Mouse (Mus musculus): ENCODE results near the gene Zswim1.
A peak's percentile ranks its signal among the peaks of the same experiment; 100 is the strongest.

Gene Zswim1

DNA sequence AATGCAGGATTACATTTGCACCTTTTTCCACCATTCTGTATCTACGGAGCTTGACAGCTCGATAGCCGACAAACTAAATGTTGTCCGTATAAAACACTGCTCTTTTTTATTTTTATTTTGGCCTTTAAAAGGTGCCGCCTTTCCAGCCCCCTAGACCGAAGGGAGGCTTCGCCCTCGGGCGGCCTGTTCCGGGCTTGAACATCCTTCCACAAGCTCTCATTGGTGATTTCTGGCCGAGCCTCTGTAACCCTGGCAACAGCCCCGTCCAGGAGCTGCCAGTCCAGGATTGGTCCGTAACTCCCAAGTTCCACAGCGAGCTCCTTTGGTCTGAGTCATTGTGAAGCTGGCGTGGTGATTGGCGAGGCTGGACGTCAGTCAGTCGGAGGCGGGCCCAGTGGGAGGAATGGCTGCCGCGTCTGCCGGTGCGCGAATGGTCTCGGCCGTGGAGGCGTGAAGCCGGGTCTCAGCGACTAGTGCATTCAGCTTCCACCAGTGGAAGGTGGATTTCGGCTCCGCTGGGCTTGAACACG, at the start of gene Zswim1:
Gene Zswim1, plus strand, starts transcription at position 51 of the 530 bp plus-strand sequence.
- DNase-seq (ENCODE audit: low read depth in 2 of 2, low spot score in 2 of 2), result peak; percentile 99 to 100

DNA sequence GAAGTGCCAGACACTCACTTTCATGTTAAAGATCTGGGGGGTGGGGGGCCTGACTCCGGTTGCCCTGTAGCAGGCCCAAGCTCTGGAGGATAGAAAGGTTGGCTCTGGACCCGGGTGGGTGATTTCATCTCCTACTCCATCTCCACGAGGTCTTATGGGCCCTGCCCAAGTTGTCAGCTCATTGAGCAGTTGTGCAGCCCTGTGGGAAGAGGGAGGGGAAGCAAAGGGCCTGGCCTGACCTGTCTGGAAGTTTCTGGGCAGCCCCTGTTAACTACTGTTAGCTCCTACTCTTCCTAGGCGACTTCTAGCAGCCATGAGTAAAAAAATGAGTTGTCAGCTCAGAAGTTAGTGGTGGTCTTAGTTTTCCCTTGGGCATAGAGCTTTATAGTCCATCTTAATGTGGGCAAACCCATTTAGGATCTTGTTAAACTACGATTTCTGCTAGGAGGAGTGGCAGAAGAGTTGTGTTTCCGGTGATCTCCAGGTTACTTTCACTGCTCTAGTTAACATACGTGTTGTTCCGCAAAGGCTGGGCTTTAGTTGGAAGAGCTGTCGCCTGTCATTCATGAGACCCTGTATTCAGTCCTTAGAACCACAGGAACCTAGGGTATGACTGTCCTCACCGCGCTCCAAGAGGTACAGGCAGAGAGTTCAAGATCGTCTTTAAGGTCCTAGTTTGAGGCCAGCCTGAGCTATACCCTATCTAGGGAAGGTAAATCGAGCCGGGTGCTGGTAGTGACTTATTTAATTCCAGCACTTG, 49.1 kb upstream of the Zswim1 start:
- DNase-seq (ENCODE audit: low read depth in 2 of 2, low spot score in 2 of 2), result no peak

DNA sequence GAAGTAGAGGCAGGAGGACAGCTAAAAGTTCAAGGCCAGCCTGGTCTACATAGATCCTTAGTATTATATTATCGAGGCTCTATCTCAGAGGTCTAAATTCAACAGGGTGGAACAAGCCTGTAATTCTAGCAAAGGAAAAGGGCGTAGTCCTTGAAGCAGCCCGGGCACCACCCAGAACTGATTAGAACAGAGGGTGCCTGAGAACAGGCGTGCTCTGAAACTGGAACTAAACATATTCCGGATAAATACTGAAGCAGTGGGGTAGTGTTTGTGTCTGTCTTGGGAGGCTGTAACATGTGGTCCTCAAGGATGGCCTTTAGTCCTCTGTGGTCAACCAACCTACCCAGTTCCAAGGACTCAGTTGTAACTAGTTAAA, 48.5 kb upstream of the Zswim1 start:
- no peak for DNase-seq (ENCODE audit: low read depth in 2 of 2, low spot score in 2 of 2)

DNA sequence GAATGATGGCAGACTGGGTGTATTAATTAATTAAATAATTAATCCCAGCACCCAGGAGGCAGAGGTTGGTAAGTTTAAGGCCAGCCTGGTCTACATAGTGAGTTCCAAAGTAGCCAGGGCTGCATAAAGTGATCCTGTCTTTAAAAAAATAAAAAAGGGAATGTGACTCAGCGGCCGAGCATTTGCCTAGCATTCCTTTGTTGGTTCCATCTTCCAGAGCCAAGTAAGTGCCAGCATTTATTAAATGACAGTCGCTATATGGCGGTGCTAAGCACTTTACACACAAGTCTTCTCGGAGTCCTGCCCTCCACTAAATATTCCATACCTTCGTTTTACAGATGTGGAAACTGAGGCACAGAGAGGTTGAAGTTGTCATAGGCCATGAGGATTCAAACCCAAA, 46.4 kb upstream of the Zswim1 start:
- DNase-seq (ENCODE audit: low read depth in 2 of 2, low spot score in 2 of 2), result no peak

DNA sequence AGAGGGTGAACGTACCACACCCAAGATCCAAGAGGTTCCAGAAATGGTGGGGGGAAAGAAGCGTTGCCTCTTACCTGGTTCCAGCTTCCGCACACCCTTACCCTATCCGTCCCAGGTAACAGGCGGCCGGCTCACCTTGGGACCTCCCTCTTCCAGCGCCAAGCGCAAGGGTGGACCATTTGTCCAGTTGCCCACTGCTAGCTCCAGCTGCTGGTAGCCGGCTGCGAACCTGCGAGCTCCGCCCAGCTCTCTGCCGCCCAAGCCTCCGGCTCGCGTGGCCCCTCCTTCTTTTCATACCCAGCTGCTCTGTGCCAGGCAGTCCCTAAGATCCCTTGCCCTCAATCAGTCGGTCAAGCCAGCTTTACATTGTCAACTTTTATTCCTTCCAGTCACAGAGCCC, 45.7 kb upstream of the Zswim1 start:
- no peak for DNase-seq (ENCODE audit: low read depth in 2 of 2, low spot score in 2 of 2)

DNA sequence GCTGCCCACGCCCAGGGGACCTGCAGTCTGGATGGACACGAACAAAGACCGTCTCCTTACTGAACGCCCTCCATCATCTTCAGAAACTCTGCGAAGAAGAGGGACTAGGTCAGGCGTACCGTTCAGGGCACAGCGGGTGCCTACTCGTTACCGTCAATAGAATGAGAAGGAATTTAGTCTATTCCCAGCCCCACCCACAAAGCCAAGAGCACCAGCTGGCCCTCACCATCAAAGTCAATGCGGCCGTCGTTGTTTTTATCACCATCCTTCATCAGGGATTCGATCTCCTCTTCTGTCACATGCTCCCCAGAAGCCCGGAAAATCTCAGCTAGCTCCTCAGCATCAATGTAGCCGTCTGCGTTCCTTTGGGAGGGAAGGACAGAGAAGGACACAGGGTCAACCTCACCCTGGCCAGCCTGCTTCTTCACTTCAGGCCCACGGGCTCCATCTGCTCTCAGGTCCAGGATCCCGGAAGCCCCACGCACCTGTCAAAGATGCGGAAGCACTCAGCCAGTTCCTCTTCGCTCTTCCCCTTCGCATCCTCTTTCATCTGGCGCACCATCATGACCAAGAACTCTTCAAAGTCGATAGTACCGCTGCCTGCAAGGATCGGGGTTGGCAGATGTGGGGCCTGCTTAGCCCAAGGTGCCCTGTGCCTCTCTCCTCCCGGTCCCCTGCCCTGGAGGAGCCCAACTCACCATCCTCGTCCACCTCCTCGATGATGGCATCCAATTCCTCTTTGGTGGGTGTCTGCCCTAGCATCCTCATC, 45.1 kb upstream of the Zswim1 start:
- DNase-seq (ENCODE audit: low read depth in 2 of 2, low spot score in 2 of 2), result no peak

DNA sequence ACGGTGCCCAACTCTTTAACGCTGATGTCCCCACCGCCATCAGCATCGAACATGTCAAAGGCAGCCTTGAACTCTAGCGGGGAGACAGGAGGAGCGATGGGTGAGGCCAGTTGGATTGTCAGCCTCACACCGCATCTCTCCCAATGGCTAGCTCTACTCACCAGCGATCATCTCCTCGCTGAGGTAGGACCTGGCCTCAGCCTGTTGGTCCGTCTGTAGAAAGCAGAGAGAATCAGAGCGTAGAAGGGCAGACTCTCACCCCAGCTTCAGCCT, 44.5 kb upstream of the Zswim1 start:
- no peak for DNase-seq (ENCODE audit: low read depth in 2 of 2, low spot score in 2 of 2)

DNA sequence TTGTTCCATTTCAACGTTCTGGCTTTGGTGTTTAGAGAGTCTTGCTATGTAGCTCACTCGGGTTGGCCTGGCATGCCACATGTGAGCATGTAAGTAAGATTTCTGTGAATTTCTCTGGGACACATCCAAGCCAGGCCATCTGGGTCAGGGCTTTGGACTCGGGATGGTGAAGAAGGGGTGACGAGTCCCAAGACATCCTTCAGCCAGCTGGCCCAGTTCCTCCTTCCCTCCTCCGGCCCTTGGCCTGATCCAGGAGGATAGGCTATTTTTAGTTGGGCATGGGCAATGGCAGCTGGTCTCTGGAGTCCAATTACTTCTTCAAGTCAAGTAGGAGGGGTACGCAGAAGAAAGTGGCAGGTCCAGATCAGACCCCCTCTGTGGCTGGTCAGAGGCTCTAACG, 43.7 kb upstream of the Zswim1 start:
- DNase-seq (ENCODE audit: low read depth in 2 of 2, low spot score in 2 of 2), result no peak

DNA sequence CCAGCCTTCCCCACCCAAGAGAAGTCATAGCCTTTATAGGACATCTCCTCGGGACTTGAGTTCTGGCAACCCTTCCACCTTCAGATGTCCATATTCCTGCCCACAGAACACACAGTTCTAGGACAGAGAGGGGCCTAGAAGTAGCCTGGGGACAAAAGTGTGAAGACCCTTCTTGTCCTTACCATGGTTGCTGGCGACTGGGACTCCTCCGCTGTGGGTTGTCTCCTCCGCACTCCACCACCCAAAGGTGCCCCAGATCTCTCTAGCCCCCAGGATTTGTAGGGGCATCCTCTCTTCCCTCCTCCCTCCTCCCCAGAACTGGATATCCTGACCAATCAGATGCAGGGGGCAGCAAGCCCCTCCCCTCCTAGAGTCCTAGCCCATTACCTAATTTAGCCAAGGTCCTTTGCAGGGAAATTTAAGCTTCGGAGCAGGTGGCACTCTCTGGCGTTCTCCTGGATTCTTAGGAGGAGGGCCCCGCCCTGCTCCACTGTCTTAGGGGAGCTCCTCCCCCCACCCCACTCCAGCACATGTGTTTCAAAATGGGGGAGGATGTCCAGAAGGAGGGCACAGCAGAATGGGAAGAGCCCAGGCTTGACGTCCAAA, 42.9 kb upstream of the Zswim1 start, which contains the start of gene Tnnc2:
Gene Tnnc2, minus strand, starts transcription at position 487 of the 606 bp plus-strand sequence.
- DNase-seq (ENCODE audit: low read depth in 2 of 2, low spot score in 2 of 2), result no peak

DNA sequence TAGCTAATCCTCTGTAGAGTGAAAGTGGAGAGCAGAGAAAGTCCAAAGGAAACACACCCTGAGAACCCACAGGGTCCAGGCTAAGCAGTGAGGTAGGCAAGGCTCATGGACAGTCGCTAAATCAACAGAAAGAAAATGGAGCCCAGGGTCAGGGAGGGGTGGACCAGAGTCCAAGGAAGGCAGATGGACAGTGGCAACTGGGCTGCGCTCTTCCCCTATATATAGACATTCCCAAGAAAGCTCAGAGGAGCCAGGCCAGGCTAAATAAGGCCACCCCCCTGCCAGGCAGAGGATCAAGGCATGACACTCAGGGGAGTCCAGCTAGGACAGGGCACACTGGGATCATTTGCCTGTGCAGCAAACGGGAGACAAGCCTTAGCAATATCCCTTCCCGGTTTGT, 40.6 kb upstream of the Zswim1 start:
- no peak for DNase-seq (ENCODE audit: low read depth in 2 of 2, low spot score in 2 of 2)

DNA sequence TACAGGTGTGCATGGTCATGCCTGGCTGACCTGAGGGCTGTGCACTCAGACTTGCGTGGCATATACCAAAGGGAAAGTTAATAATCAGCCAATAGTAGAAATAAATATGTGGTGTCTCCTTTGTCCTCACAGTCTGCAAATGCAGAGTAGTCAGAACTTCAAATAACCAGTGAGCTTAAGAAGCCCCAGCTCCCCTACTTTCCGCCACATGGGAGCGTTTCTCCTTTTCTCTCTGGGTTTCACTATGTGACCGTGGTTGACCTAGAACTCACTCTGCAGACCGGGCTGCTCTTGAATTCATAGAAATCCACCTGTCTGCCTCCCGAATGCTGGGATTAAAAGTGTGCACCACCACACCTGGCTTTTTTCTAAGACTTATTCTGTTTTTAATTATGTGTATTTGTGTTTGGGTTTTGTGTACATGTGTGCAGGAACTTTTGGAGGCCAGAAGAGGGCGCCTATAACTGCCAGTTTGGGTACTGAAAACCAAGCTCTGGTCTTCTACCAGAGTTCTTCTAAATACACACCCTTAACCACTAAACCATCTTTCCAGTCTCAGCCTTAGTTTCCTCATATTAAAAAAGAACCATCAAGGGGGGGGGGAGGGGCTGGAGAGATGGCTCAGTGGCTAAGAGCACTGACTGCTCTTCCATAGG, 38.4 kb upstream of the Zswim1 start:
- DNase-seq (ENCODE audit: low read depth in 2 of 2, low spot score in 2 of 2), result no peak

DNA sequence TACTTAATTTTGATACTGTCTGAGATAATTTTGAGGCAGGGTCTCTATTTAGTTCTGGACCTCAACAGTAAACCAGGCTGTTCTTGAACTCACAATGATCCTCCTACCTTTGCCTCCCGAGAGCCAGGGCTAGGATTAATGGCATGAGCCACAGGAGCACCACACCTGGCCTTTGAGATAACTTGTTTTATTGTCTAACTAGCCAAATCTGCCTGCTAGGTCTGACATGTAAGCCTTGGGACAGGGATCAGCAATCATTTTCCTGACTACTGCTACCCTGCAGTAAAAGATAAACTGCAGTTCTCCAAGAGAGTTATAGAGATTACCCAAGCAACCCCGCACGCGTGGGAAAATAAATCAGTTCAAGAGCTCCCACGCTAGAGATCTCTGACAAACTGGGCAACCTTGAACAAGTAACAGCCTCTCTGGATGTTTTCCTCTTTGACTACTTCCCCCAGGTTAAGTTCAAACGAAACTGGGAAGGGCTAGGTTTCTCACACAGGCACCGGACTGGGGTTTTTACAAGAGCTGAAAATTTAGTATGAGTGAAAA, 37.5 kb upstream of the Zswim1 start:
- no peak for DNase-seq (ENCODE audit: low read depth in 2 of 2, low spot score in 2 of 2)

DNA sequence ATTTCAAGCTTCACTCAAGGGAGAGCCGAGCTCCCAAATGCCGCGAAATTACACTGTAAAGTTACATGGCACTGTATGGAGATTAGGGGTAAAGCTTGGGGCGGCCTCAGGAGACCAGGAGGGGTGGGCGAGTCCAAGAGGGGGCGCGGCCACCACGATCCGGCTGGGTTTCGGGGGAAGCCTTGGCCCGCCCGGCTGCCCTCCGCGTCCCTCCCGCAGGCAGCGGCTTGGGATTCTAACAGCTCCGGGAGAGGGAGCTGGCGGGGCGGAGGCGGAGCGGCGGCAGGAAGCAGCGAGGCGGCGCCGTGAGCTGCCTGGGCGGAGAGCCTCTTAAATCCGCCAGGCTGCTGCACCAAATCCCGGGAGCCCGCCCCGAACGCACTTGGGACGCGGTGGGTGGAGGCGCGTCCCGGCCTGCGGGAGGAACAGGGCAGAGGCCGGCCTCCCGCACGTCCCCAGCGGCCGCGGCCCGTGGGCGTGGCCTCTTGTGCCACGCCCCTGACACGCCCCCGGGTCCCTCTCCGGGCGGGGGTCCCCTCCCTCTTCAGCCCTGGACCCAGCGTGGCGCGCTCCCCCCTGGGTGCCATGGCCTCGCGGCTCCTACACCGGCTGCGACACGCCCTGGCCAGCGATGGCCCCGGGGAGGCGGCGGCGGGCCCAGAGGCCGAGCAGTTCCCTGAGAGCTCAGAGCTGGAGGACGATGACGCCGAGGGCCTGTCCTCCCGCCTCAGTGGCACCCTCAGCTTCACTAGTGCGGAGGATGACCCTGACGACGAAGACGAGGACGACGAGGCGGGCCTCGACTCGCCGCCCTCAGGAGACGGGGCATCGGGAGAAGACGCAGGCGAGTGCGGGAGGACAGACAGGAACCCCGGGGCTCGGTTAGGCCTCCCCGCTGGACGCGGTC, 36.8 kb upstream of the Zswim1 start, which contains the start of gene Snx21:
Gene Snx21, plus strand, starts transcription at position 343 of the 907 bp plus-strand sequence.
- peak; percentile 21 to 38 for DNase-seq (ENCODE audit: low read depth in 2 of 2, low spot score in 2 of 2)

DNA sequence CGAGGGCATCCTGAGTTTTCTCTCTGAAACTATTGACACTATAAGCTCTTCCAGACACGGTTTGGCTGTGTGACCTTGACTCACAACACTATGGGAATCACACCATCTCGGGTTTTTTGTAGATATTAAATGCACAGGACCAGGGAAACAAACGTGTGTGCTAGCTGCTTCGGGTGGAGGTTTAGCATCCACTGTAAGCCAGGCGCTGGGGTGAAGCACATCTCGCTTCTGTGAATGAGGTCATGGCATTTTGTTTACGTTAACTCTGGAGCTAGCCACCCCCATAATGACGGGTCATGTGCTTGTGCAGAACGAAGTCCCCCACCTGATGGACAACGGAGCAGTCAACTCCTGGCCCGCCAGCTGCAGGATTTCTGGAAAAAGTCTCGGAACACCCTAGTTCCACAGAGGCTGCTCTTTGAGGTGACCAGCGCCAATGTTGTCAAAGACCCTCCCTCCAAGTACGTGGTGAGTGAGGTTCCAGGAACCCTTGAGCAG, 36.0 kb upstream of the Zswim1 start:
- no peak for DNase-seq (ENCODE audit: low read depth in 2 of 2, low spot score in 2 of 2)

DNA sequence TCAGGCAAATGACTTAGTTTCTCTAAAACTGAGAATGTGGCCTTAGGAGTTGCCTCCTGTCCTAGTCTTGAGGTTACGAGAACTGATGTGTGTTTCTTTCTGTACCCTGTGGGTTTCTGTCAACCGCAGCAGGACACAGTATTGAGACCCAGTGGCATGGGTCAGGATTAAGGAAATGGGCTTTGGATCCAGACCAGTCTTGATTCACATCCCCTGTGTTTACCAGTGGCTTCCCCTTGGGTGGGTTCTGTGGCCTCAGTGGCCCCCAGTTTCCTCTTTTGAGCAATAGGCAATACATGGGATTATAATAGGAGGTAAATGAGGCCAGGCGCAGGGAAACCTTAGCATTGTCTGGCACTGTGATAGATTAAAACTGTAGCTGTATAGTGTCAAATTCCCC, 35.5 kb upstream of the Zswim1 start:
- no peak for DNase-seq (ENCODE audit: low read depth in 2 of 2, low spot score in 2 of 2)

DNA sequence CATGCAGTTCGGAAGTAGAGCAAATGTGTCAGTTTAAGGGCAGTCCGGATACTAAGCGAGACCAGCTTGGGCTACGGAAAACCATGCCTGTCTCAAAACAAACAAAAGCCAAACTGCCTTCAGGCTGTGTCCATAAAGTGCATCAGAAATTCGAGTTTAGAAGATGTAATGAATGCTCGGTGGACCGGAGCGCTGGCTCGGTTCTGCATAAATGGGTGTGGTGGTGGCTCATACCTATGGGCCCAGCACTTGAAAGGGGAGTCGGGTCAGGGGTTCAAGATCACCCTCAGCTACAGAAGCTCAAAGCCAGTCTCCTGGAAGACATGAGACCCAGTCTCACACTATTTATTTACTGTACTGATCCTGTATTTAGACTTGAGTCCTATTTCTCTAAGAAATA, 34.7 kb upstream of the Zswim1 start:
- no peak for DNase-seq (ENCODE audit: low read depth in 2 of 2, low spot score in 2 of 2)

DNA sequence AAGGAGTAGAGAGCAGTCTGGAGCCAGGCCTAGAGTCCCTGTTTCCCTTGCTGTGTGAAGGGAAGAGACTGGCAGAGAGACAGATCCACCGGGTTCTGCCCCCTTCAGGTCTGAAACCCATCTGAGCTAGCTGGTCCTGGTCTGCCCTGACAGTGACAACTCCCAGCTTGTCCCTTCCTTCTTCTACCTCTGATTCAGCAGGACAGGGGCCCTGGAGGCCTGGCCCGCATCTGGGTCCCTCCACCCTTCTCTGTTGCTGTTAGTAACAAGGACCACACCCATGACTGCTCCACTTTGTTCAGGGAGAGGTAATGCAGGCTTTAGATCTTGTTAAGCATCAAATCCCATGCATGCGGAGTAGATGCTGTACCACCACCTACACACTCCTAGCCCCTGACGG, 34.1 kb upstream of the Zswim1 start:
- DNase-seq (ENCODE audit: low read depth in 2 of 2, low spot score in 2 of 2), result no peak

DNA sequence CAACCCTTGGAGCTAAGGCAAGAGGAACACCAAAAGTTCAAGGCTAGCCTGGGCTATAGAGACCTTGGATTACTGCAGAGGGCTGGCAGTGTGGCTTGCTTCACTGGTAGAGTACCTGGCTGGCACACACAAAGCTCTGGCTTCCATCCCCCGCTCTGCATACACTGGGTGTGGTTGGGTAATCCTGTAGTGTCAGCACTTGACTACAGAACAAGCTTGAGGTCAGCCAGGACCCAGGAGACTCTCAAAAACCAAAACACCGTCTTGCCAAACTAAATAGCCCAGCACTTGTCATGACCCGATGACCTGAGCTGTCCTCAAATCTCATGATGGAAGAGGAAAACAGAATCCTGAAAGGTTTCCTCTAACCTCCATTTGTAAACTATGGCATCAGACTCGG, 32.0 kb upstream of the Zswim1 start:
- DNase-seq (ENCODE audit: low read depth in 2 of 2, low spot score in 2 of 2), result no peak

DNA sequence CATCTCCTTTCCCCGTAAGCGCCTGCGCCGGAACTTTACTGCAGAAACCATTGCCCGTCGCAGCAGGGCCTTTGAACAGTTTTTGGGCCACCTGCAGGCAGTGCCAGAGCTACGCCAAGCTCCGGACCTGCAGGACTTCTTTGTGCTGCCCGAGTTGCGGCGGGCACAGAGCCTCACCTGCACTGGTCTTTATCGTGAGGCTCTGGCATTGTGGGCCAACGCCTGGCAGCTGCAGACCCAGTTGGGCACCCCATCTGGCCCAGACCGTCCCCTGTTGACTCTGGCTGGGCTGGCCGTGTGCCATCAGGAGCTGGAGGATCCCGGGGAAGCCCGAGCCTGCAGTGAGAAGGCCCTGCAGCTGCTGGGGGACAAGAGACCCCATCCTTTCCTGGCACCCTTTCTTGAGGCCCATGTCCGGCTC, 30.6 kb upstream of the Zswim1 start:
- no peak for DNase-seq (ENCODE audit: low read depth in 2 of 2, low spot score in 2 of 2)
